Mouse (Mus musculus) liver, embryonic 14.5 days (tissue): Measurements from ENCODE around the gene Prr29. TPM values are rescaled to one million over a fixed set of nuclear protein-coding genes. Genes with fewer than 3 reads are reported as not detected.
"Not testable (repeated sequence)": the region's sequence is repeated elsewhere in the genome, so short reads cannot be mapped to it uniquely, and the experiment has no call there.

ENCODE experiments used
- ATAC-seq: fragments of 200-750 bp; cut with Nextera tagmentation; 2 replicates; pipeline ENCODE4 v1.8.0; 2017; ENCODE audit warnings: moderate number of reproducible peaks, mild to moderate bottlenecking, moderate library complexity; ENCODE audit not compliant: insufficient read depth
- DNase-seq, 3 experiments: peaks; one replicate each; pipeline ENCODE4 v3.0.0-alpha.2; 2012 to 2013; ENCODE audit warnings: low read depth in 3 of 3, low spot score in 3 of 3
- H3K27ac ChIP-seq: fragments of 300-500 bp; sonication (generic); 2 replicates; pipeline ENCODE4 v1.5.1; 2014; ENCODE audit warnings: moderate library complexity, mild to moderate bottlenecking, control low read depth, inconsistent platforms
- H3K27me3 ChIP-seq: fragments of 300-500 bp; sonication (generic); 2 replicates; pipeline ENCODE4 v1.6.1; 2014; ENCODE audit warnings: mild to moderate bottlenecking, low read length, moderate library complexity; ENCODE audit not compliant: control insufficient read depth, insufficient read depth
- H3K36me3 ChIP-seq: fragments of 300-500 bp; sonication (generic); replicated peaks from 2 replicates; pipeline ENCODE4 v1.6.1; 2014; ENCODE audit warnings: low read depth; ENCODE audit not compliant: control insufficient read depth, insufficient read depth
- H3K4me1 ChIP-seq, 2 experiments: fragments of 200-500 bp in 1 of 2; fragments of 300-500 bp in 1 of 2; sonication (generic) in 1 of 2; replicated peaks; 2 replicates each; pipeline ENCODE4 v1.6.1; 2012 to 2014; ENCODE audit warnings: antibody characterized with exemption in 1 of 2, inconsistent platforms in 1 of 2, low read length in 1 of 2; ENCODE audit not compliant: control insufficient read depth in 2 of 2, insufficient read depth in 2 of 2
- H3K4me2 ChIP-seq: fragments of 300-500 bp; sonication (generic); 2 replicates; pipeline ENCODE4 v1.6.1; 2014; ENCODE audit warnings: low read depth, mild to moderate bottlenecking, control low read depth, moderate library complexity
- H3K4me3 ChIP-seq, 2 experiments: fragments of 200-500 bp in 1 of 2; fragments of 300-500 bp in 1 of 2; sonication (generic) in 1 of 2; 2 replicates each; pipeline ENCODE4 v1.5.1; 2012 to 2014; ENCODE audit warnings: low read depth in 2 of 2, low read length in 2 of 2, mild to moderate bottlenecking in 2 of 2, control low read depth in 1 of 2, inconsistent platforms in 1 of 2, moderate library complexity in 1 of 2; ENCODE audit not compliant: insufficient read depth in 1 of 2
- H3K9ac ChIP-seq: fragments of 300-500 bp; sonication (generic); replicated peaks from 2 replicates; pipeline ENCODE4 v1.6.1; 2014; ENCODE audit warnings: mild to moderate bottlenecking, control low read depth, moderate library complexity
- H3K9me3 ChIP-seq: fragments of 300-500 bp; sonication (generic); 2 replicates; pipeline ENCODE4 v1.6.1; 2016; ENCODE audit warnings: low read length, mixed read lengths; ENCODE audit not compliant: control insufficient read depth
- CTCF ChIP-seq: IDR thresholded peaks from 2 replicates; pipeline ENCODE4 v1.5.1; 2016; ENCODE audit warnings: antibody characterized with exemption, low read depth, control low read depth
- EP300 ChIP-seq: IDR thresholded peaks from 2 replicates; pipeline ENCODE4 v1.6.1; 2016; ENCODE audit warnings: antibody characterized with exemption, low read depth
- whole genome bisulfite sequencing: fragments of 180-500 bp; shearing (Covaris S2); extraction: QIAGEN DNeasy Blood & Tissue Kit; methylation state at CpG from one replicate; pipeline ENCODE4 v1.1.7; 2014; ENCODE audit not compliant: insufficient replicate concordance; 5-methylcytosine and 5-hydroxymethylcytosine counted together
- polyA plus RNA-seq, 2 experiments: library from polyadenylated mRNA; depleted of rRNA in 1 of 2; stranded (reverse) in 1 of 2; unstranded in 1 of 2; fragments of >200 nt; fragmentation: Nextera tagmentation in 1 of 2; extraction: Ambion mirVana in 1 of 2; gene quantifications; 2 replicates each; pipeline versions ENCODE4 v1.2.1 to v1.2.3; 2012 to 2014

Prr29 gene
- polyA plus RNA-seq, 2 experiments = not detected

DNA sequence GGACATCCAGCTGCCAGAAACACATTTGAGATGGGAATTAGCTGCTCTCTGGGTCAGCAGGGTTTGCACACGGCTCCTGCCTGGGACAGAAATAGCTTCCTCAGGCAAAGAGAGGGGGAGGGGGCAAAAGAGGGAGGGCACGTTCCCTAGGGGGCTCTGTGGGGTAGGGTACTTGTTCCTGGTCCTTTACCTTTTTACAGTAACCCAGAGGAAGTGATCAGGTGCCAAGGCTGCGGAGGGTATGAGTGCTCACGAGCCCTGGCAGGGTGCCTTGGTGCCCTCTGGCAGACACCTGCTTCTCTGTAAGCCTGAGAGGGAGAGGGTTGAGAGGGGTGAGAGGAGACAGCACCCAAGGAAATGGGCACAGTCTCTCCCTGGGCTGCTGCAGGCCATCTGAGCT is 32.8 kb upstream of the Prr29 start:
- H3K27me3 ChIP-seq = no peaks in the 10 kb centered on the region
- no peak overlapping the region for H3K27ac ChIP-seq
- 36% methylated on average over 4 of the region's 4 CpGs for WGBS

GRCm38 (mm10) chr11:106334066-106334465 is 31.2 kb upstream of the Prr29 start:
- H3K4me3 ChIP-seq = no peak overlapping the region
- DNase-seq (no peak), ATAC-seq (no peak)
- TF ChIP-seq EP300 (no peak), CTCF (no peak)
- H3K27me3 ChIP-seq = no peaks in the 10 kb centered on the region
- H3K9me3 ChIP-seq = no peaks in the 10 kb centered on the region
- H3K4me1 ChIP-seq = peaks cover 0 to 2% of the 10 kb centered on the region in 2 experiments; a peak in 1 of 4 replicates
- no peaks in the 10 kb centered on the region for H3K36me3 ChIP-seq
- H3K9ac ChIP-seq = no peak overlapping the region
- 4% methylated on average over 2 of the region's 2 CpGs for WGBS
- no peak overlapping the region for H3K27ac ChIP-seq
- H3K4me2 ChIP-seq = no peak overlapping the region

More for the DNA sequence above, 32.8 kb upstream of the Prr29 start:
- DNase-seq = no peak
- no peak overlapping the region for H3K4me3 ChIP-seq
- no peaks in the 10 kb centered on the region for H3K36me3 ChIP-seq
- no peak overlapping the region for H3K4me2 ChIP-seq
- peaks cover 0 to 6% of the 10 kb centered on the region in 2 experiments; a peak in 2 of 4 replicates for H3K4me1 ChIP-seq
- H3K9ac ChIP-seq = no peak overlapping the region
- no peaks in the 10 kb centered on the region for H3K9me3 ChIP-seq
- no peak for ATAC-seq
- TF ChIP-seq EP300 (no peak), CTCF (no peak)

GRCm38 (mm10) chr11:106338029-106338428 is 27.2 kb upstream of the Prr29 start:
- Histone ChIP-seq H3K36me3 (no peaks in the 10 kb centered on the region), H3K27ac (no peak overlapping the region), H3K4me2 (no peak overlapping the region), H3K4me1 (no peaks in the 10 kb centered on the region), H3K9me3 (no peaks in the 10 kb centered on the region), H3K27me3 (no peaks in the 10 kb centered on the region), H3K9ac (no peak overlapping the region), H3K4me3 (no peak overlapping the region)
- DNase-seq (no peak), ATAC-seq (no peak)
- WGBS = 60% methylated on average over 5 of the region's 5 CpGs
- no peak for TF ChIP-seq EP300
- TF ChIP-seq CTCF = no peak

DNA sequence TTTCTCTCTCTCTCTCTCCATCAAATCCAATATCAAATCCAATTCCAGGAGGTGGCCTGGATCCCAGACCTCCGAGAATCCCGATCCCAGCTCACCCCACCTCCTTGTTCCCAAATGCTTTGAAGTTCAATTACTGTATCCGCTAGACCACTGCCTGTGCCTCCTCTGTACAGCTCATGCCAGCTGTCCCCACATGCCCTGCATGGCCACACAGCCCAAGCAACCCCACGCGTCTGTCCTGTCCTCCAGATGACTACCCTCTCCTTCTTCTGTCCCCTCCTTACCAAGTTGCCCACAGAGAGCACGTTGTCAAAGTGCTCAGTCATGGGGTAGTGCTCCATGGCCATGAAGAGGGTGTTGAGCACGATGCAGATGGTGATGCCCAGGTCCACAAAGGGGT is 26.4 kb upstream of the Prr29 start:
- H3K27me3 ChIP-seq = no peaks in the 10 kb centered on the region
- H3K4me3 ChIP-seq = no peak overlapping the region
- DNase-seq (no peak), ATAC-seq (no peak)
- no peak overlapping the region for H3K27ac ChIP-seq
- no peaks in the 10 kb centered on the region for H3K4me1 ChIP-seq
- no peak overlapping the region for H3K4me2 ChIP-seq
- no peak for TF ChIP-seq CTCF
- no peak for TF ChIP-seq EP300
- H3K9me3 ChIP-seq = no peaks in the 10 kb centered on the region
- H3K36me3 ChIP-seq = no peaks in the 10 kb centered on the region
- no peak overlapping the region for H3K9ac ChIP-seq
- 58% methylated on average over 7 of the region's 7 CpGs for WGBS

- H3K9ac ChIP-seq, H3K36me3 ChIP-seq, DNase-seq, ATAC-seq, H3K4me2 ChIP-seq, H3K4me1 ChIP-seq, H3K9me3 ChIP-seq, H3K4me3 ChIP-seq, H3K27me3 ChIP-seq, H3K27ac ChIP-seq: not testable (repeated sequence)
- 64% methylated on average over 4 of the region's 4 CpGs for WGBS
These were observed 25.9 kb upstream of the Prr29 start for GRCm38 (mm10) chr11:106339323-106339722.
